Mouse (Mus musculus): ENCODE data around the gene Wdr31. TPM values are rescaled to one million over a fixed set of nuclear protein-coding genes. Genes with fewer than 3 reads are reported as not detected.

Gene Wdr31
- polyA plus RNA-seq, 1 experiment: 202 TPM

DNA sequence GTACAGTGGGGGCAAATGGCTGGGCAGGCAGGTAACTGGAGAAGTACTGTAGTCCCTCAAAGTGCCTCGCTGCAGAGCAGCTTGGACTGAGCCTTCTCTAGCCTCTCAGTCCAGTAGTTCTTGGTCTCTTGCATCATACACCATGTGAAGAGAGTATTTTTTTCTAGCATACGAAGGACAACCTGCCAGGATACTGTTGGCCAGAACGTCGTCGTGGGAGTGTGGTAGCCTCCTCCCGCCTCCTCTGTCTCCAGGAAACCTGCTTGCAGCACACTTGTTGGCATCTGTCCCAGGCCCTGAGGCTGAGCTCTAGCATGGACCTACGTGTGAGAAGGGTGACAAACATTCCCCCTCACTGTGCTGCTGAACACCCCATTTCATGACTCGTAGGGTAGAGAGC is 26.1 kb upstream of the Wdr31 start:
- no peak for TF ChIP-seq CTCF (IDR thresholded peaks at IDR 0.05; ENCODE audit: control insufficient read depth, insufficient read depth, insufficient replicate concordance, low read depth, low read length)
- no peak for TF ChIP-seq POLR2A (IDR thresholded peaks at IDR 0.05; ENCODE audit: control insufficient read depth, low read depth, low read length)
- H3K27ac ChIP-seq (ENCODE audit: control insufficient read depth, insufficient read depth, low read depth, low read length): no peak overlapping the region
- no peaks in the 10 kb centered on the region for H3K27me3 ChIP-seq (ENCODE audit: control insufficient read depth, insufficient read depth, low read length)
- no peaks in the 10 kb centered on the region for H3K36me3 ChIP-seq (ENCODE audit: control insufficient read depth, insufficient read depth, low read length)
- peaks cover 4% of the 10 kb centered on the region for H3K4me1 ChIP-seq (ENCODE audit: control insufficient read depth, insufficient read depth, low read length)
- no peak overlapping the region for H3K4me3 ChIP-seq (ENCODE audit: control insufficient read depth, low read depth, low read length)

DNA sequence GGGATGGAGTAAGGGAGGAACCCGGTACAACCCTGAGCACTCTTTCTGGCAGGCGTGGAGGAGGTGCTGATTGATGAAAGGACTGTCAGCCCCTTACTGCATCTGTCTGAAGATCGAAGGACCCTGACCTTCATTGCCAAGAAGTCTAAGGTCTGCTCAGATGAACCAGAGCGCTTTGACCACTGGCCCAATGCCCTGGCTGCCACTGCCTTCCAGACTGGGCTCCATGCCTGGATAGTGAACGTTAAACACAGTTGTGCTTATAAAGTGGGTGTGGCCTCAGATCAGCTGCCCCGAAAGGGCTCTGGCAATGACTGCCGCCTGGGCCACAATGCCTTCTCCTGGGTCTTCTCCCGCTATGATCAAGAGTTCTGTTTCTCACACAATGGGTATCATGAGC is 25.2 kb upstream of the Wdr31 start:
- Histone ChIP-seq H3K27ac (ENCODE audit: control insufficient read depth, insufficient read depth, low read depth, low read length) (no peak overlapping the region), H3K4me1 (ENCODE audit: control insufficient read depth, insufficient read depth, low read length) (no peaks in the 10 kb centered on the region; the same call in 1 of the 2 replicates), H3K27me3 (ENCODE audit: control insufficient read depth, insufficient read depth, low read length) (no peaks in the 10 kb centered on the region), H3K4me3 (ENCODE audit: control insufficient read depth, low read depth, low read length) (no peak overlapping the region), H3K36me3 (ENCODE audit: control insufficient read depth, insufficient read depth, low read length) (no peaks in the 10 kb centered on the region)
- TF ChIP-seq POLR2A (IDR thresholded peaks at IDR 0.05; ENCODE audit: control insufficient read depth, low read depth, low read length): no peak
- TF ChIP-seq CTCF (IDR thresholded peaks at IDR 0.05; ENCODE audit: control insufficient read depth, insufficient read depth, insufficient replicate concordance, low read depth, low read length): no peak

DNA sequence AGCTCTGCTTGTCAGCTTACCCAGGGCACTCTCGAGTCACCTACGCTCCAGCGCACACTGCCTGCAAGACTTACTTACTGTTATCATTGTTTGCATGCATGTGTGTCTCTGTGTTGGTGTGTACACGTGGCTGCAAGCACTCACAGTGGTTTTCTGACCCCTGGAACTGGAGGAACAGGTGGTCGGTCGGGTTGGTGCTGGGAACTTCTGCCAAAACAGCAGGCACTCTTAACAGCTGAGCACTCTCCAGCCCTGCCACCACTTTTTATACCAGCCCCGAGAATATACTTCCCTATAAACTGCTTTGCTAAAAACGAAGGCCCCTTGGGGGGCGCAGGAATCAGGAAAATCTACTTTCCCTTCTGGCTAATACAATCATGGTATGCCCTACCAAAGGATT is 23.5 kb upstream of the Wdr31 start:
- TF ChIP-seq POLR2A (IDR thresholded peaks at IDR 0.05; ENCODE audit: control insufficient read depth, low read depth, low read length) (no peak), CTCF (IDR thresholded peaks at IDR 0.05; ENCODE audit: control insufficient read depth, insufficient read depth, insufficient replicate concordance, low read depth, low read length) (no peak)

DNA sequence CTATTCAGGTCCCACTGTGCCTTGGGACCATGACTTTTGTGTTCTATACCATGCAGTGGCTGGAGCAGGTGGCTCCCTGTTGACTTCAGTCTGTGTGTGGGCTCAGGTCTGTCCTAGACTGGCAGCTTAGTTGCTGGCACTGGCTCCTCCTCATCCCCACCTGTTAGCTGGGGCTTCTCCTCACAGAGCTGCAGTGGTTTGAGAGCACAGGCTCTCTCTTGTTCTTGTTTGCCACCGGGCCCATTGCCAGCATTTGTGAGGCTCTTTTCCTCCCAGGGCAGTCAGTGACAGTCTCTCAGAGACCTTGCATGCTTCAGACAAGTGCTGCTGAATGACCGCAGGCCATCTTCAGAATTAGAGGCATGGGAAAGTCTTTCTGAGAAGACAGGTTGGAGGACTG is 22.0 kb upstream of the Wdr31 start:
- no peak overlapping the region for H3K27ac ChIP-seq (ENCODE audit: control insufficient read depth, insufficient read depth, low read depth, low read length)
- no peaks in the 10 kb centered on the region for H3K4me1 ChIP-seq (ENCODE audit: control insufficient read depth, insufficient read depth, low read length)
- H3K36me3 ChIP-seq (ENCODE audit: control insufficient read depth, insufficient read depth, low read length): no peaks in the 10 kb centered on the region; the same call in 1 of the 2 replicates
- H3K27me3 ChIP-seq (ENCODE audit: control insufficient read depth, insufficient read depth, low read length): no peaks in the 10 kb centered on the region
- H3K4me3 ChIP-seq (ENCODE audit: control insufficient read depth, low read depth, low read length): no peak overlapping the region
- no peak for TF ChIP-seq CTCF (IDR thresholded peaks at IDR 0.05; ENCODE audit: control insufficient read depth, insufficient read depth, insufficient replicate concordance, low read depth, low read length)
- TF ChIP-seq POLR2A (IDR thresholded peaks at IDR 0.05; ENCODE audit: control insufficient read depth, low read depth, low read length): no peak

More for the DNA sequence above, 23.5 kb upstream of the Wdr31 start:
- Histone ChIP-seq H3K27me3 (ENCODE audit: control insufficient read depth, insufficient read depth, low read length) (no peaks in the 10 kb centered on the region), H3K27ac (ENCODE audit: control insufficient read depth, insufficient read depth, low read depth, low read length) (no peak overlapping the region), H3K4me1 (ENCODE audit: control insufficient read depth, insufficient read depth, low read length) (no peaks in the 10 kb centered on the region), H3K4me3 (ENCODE audit: control insufficient read depth, low read depth, low read length) (no peak overlapping the region), H3K36me3 (ENCODE audit: control insufficient read depth, insufficient read depth, low read length) (no peaks in the 10 kb centered on the region)

DNA sequence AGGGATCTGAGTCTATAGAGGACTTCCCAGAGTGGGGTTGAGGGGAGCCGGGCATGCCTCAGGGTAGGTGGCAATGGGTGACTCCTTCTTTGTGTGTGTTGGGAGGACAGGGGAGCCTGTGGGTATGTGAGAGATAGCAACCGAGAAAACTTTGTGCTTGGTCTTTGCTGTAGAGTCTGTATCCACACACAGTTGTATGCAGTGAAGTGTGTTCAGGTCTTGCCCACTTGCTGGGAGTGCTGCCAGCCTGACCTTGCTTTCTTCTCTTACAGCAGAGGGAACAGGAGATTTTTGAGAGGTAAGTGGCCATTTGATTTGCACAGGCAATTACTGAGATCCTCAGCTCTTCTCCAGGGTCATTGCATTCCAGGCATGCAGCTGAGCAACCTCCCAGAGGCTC is 17.2 kb upstream of the Wdr31 start:
- H3K27ac ChIP-seq (ENCODE audit: control insufficient read depth, insufficient read depth, low read depth, low read length): no peak overlapping the region
- H3K4me1 ChIP-seq (ENCODE audit: control insufficient read depth, insufficient read depth, low read length): no peaks in the 10 kb centered on the region
- H3K4me3 ChIP-seq (ENCODE audit: control insufficient read depth, low read depth, low read length): no peak overlapping the region
- no peak for TF ChIP-seq CTCF (IDR thresholded peaks at IDR 0.05; ENCODE audit: control insufficient read depth, insufficient read depth, insufficient replicate concordance, low read depth, low read length)
- TF ChIP-seq POLR2A (IDR thresholded peaks at IDR 0.05; ENCODE audit: control insufficient read depth, low read depth, low read length): no peak
- H3K36me3 ChIP-seq (ENCODE audit: control insufficient read depth, insufficient read depth, low read length): no peaks in the 10 kb centered on the region; the same call in 1 of the 2 replicates
- H3K27me3 ChIP-seq (ENCODE audit: control insufficient read depth, insufficient read depth, low read length): no peaks in the 10 kb centered on the region

DNA sequence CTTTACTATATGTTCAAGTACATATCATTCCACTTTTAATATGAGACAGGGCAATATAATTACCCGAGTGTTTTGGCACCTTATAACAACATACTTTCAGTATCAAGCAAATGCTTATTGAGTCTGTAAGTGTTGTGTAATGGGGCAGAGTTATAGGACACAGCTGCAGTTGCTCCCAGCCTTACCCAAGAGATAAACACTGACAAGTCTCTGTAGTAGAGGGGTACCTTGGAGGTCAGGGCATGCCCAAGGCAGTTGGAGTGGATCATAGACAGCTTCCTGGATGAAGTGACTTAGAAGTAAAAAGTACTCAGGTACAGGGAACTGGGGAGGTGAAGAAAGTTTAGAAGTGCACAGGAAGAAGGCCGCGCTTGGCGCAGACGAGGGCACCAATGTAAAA is 16.5 kb upstream of the Wdr31 start:
- Histone ChIP-seq H3K4me3 (ENCODE audit: control insufficient read depth, low read depth, low read length) (no peak overlapping the region), H3K4me1 (ENCODE audit: control insufficient read depth, insufficient read depth, low read length) (no peaks in the 10 kb centered on the region), H3K27ac (ENCODE audit: control insufficient read depth, insufficient read depth, low read depth, low read length) (no peak overlapping the region), H3K27me3 (ENCODE audit: control insufficient read depth, insufficient read depth, low read length) (no peaks in the 10 kb centered on the region), H3K36me3 (ENCODE audit: control insufficient read depth, insufficient read depth, low read length) (no peaks in the 10 kb centered on the region; the same call in 1 of the 2 replicates)
- TF ChIP-seq POLR2A (IDR thresholded peaks at IDR 0.05; ENCODE audit: control insufficient read depth, low read depth, low read length): no peak
- no peak for TF ChIP-seq CTCF (IDR thresholded peaks at IDR 0.05; ENCODE audit: control insufficient read depth, insufficient read depth, insufficient replicate concordance, low read depth, low read length)

DNA sequence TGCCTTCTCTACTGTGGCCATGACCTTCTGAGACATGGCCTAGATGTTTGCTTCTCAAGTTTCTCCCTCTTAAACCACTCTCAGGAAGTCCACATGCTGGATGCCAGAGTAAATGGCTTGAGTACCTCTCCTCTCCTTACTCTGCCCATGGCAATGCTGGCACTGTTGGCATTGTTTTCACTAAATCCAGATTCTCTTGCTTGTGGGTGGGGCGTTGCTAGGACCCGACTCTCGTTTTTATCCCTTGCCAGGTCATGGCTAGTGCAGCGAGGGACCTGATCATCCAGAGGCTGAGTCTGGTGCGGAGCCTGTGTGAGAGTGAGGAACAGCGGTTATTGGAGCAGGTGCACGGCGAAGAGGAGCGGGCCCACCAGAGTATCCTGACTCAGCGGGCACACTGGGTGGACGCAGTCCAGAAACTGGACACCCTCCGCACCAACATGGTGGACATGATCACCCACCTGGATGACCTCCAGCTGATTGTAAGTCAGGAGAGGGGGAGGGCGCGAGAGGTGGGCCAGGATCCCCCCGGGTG is 15.5 kb upstream of the Wdr31 start:
- no peak overlapping the region for H3K27ac ChIP-seq (ENCODE audit: control insufficient read depth, insufficient read depth, low read depth, low read length)
- H3K27me3 ChIP-seq (ENCODE audit: control insufficient read depth, insufficient read depth, low read length): no peaks in the 10 kb centered on the region
- TF ChIP-seq POLR2A (IDR thresholded peaks at IDR 0.05; ENCODE audit: control insufficient read depth, low read depth, low read length) (no peak), CTCF (IDR thresholded peaks at IDR 0.05; ENCODE audit: control insufficient read depth, insufficient read depth, insufficient replicate concordance, low read depth, low read length) (no peak)
- H3K4me1 ChIP-seq (ENCODE audit: control insufficient read depth, insufficient read depth, low read length): no peaks in the 10 kb centered on the region; the same call in 1 of the 2 replicates
- no peak overlapping the region for H3K4me3 ChIP-seq (ENCODE audit: control insufficient read depth, low read depth, low read length)
- H3K36me3 ChIP-seq (ENCODE audit: control insufficient read depth, insufficient read depth, low read length): no peaks in the 10 kb centered on the region; the same call in 1 of the 2 replicates

All from testis, adult 2 months (tissue).